Mouse (Mus musculus): ENCODE measurements around the gene B3gat2.

B3gat2 gene

GRCm38 (mm10) chr1:23836630-23837029 is 75.1 kb downstream of the B3gat2 start:
- DNase-seq: no peak

- DNase-seq: no peak
Observed at GRCm38 (mm10) chr1:23840924-23841323, 79.4 kb downstream of the B3gat2 start.

- DNase-seq: no peak
Observed at GRCm38 (mm10) chr1:23842629-23843028, 81.1 kb downstream of the B3gat2 start.

GRCm38 (mm10) chr1:23843790-23844189 is 82.2 kb downstream of the B3gat2 start:
- no peak for DNase-seq

GRCm38 (mm10) chr1:23845007-23845406 is 83.5 kb downstream of the B3gat2 start:
- DNase-seq: peak; percentile 43 to 54

GRCm38 (mm10) chr1:23846044-23846680 is 84.6 kb downstream of the B3gat2 start:
- peak; percentile 83 to 84 for DNase-seq

- DNase-seq: no peak
Observed at GRCm38 (mm10) chr1:23855623-23856022, 94.1 kb downstream of the B3gat2 start.

GRCm38 (mm10) chr1:23860944-23861343 is 99.4 kb downstream of the B3gat2 start:
- no peak for DNase-seq

GRCm38 (mm10) chr1:23865566-23865965 is 104.0 kb downstream of the B3gat2 start:
- DNase-seq: no peak

GRCm38 (mm10) chr1:23867350-23867862 is 105.9 kb downstream of the B3gat2 start:
- no peak for DNase-seq

- no peak for DNase-seq
Observed at GRCm38 (mm10) chr1:23872194-23872593, 110.6 kb downstream of the B3gat2 start.

GRCm38 (mm10) chr1:23882681-23883080 is 121.1 kb downstream of the B3gat2 start:
- no peak for DNase-seq

GRCm38 (mm10) chr1:23884087-23884668 is 122.6 kb downstream of the B3gat2 start:
- DNase-seq: no peak

- DNase-seq: no peak
Observed at GRCm38 (mm10) chr1:23884914-23885313, 123.4 kb downstream of the B3gat2 start.

- DNase-seq: no peak
Observed at GRCm38 (mm10) chr1:23892072-23892471, 130.5 kb downstream of the B3gat2 start.

Data from cerebellum, postnatal 36 days (tissue).